Mouse (Mus musculus): ENCODE data around the gene Top1.
A peak's percentile ranks its signal among the peaks of the same experiment; 100 is the strongest.

Gene Top1

GRCm38 (mm10) chr2:160645614-160646137 lies at the start of gene Top1:
Gene Top1 (plus strand): TSS chr2:160645888.
- peak; percentile 100 for DNase-seq

GRCm38 (mm10) chr2:160597582-160598281 lies 48.0 kb upstream of the Top1 start:
- DNase-seq: peak; percentile 94

GRCm38 (mm10) chr2:160601805-160602204 lies 43.9 kb upstream of the Top1 start:
- no peak for DNase-seq

- DNase-seq: peak; percentile 90
Measured at GRCm38 (mm10) chr2:160603154-160603933, 42.3 kb upstream of the Top1 start.

GRCm38 (mm10) chr2:160610012-160610411 lies 35.7 kb upstream of the Top1 start:
- peak; percentile 82 for DNase-seq

GRCm38 (mm10) chr2:160613186-160613919 lies 32.3 kb upstream of the Top1 start:
- peak; percentile 87 for DNase-seq

GRCm38 (mm10) chr2:160617741-160618140 lies 27.9 kb upstream of the Top1 start:
- peak; percentile 80 for DNase-seq

- DNase-seq: peak; percentile 74
Measured at GRCm38 (mm10) chr2:160618619-160619220, 27.0 kb upstream of the Top1 start.

- DNase-seq: peak; percentile 81
Measured at GRCm38 (mm10) chr2:160619300-160619699, 26.4 kb upstream of the Top1 start.

GRCm38 (mm10) chr2:160619831-160620230 lies 25.9 kb upstream of the Top1 start:
- DNase-seq: peak; percentile 99

- DNase-seq: peak; percentile 92
Measured at GRCm38 (mm10) chr2:160620279-160620963, 25.3 kb upstream of the Top1 start.

GRCm38 (mm10) chr2:160621001-160621448 lies 24.7 kb upstream of the Top1 start:
- peak; percentile 97 for DNase-seq

- peak; percentile 99 for DNase-seq
Measured at GRCm38 (mm10) chr2:160621661-160622211, 24.0 kb upstream of the Top1 start.

- DNase-seq: peak; percentile 88
Measured at GRCm38 (mm10) chr2:160622646-160623045, 23.0 kb upstream of the Top1 start.

- no peak for DNase-seq
Measured at GRCm38 (mm10) chr2:160623745-160624144, 21.9 kb upstream of the Top1 start.

GRCm38 (mm10) chr2:160627207-160628025 lies 18.3 kb upstream of the Top1 start:
- DNase-seq: peak; percentile 92

GRCm38 (mm10) chr2:160628055-160628454 lies 17.6 kb upstream of the Top1 start:
- peak; percentile 34 for DNase-seq

GRCm38 (mm10) chr2:160628666-160629527 lies 16.8 kb upstream of the Top1 start:
- DNase-seq: peak; percentile 61

- peak; percentile 67 for DNase-seq
Measured at GRCm38 (mm10) chr2:160629528-160629830, 16.2 kb upstream of the Top1 start.
